Mouse (Mus musculus) forebrain, embryonic 16.5 days (tissue): ENCODE measurements around the gene H2afy2. TPM values are rescaled to one million over a fixed set of nuclear protein-coding genes. Genes with fewer than 3 reads are reported as not detected.

Source experiments
- ATAC-seq: fragments of 200-750 bp; cut with Nextera tagmentation; 2 replicates; pipeline ENCODE4 v1.8.0; 2017; ENCODE audit warnings: mild to moderate bottlenecking, moderate library complexity
- H3K27ac ChIP-seq: fragments of 300-500 bp; sonication (generic); 2 replicates; pipeline ENCODE4 v1.5.1; 2014; ENCODE audit warnings: low read length, control low read depth
- H3K27me3 ChIP-seq: fragments of 300-500 bp; sonication (generic); replicated peaks from 2 replicates; pipeline ENCODE4 v1.6.1; 2014; ENCODE audit warnings: low read length; ENCODE audit not compliant: control insufficient read depth, insufficient read depth
- H3K36me3 ChIP-seq: fragments of 300-500 bp; sonication (generic); 2 replicates; pipeline ENCODE4 v1.6.1; 2014; ENCODE audit not compliant: control insufficient read depth, insufficient read depth
- H3K4me1 ChIP-seq: fragments of 300-500 bp; sonication (generic); replicated peaks from 2 replicates; pipeline ENCODE4 v1.6.1; 2014; ENCODE audit warnings: low read length; ENCODE audit not compliant: control insufficient read depth, insufficient read depth
- H3K4me2 ChIP-seq: fragments of 300-500 bp; sonication (generic); 2 replicates; pipeline ENCODE4 v1.6.1; 2014; ENCODE audit warnings: mild to moderate bottlenecking, low read length, control low read depth
- H3K4me3 ChIP-seq: fragments of 300-500 bp; sonication (generic); replicated peaks from 2 replicates; pipeline ENCODE4 v1.5.1; 2014; ENCODE audit warnings: mild to moderate bottlenecking, low read length, control low read depth
- H3K9ac ChIP-seq: fragments of 300-500 bp; sonication (generic); replicated peaks from 2 replicates; pipeline ENCODE4 v1.6.1; 2014; ENCODE audit warnings: low read depth, low read length, control low read depth
- H3K9me3 ChIP-seq: fragments of 300-500 bp; sonication (generic); 2 replicates; pipeline ENCODE4 v1.6.1; 2016; ENCODE audit warnings: low read length; ENCODE audit not compliant: control insufficient read depth
- WGBS: fragments of 180-500 bp; shearing (Covaris S2); extraction: QIAGEN DNeasy Blood & Tissue Kit; methylation state at CpG from one replicate; pipeline ENCODE4 v1.1.7; 2014; 5-methylcytosine and 5-hydroxymethylcytosine counted together
- polyA plus RNA-seq: library from polyadenylated mRNA; unstranded; fragments of >200 nt; fragmentation: Nextera tagmentation; extraction: Ambion mirVana; gene quantifications from 2 replicates; pipeline ENCODE4 v1.2.1, GENCODE M21; 2015

H2afy2 gene
- polyA plus RNA-seq, 1 experiment from 2014 or later = 301 TPM

DNA sequence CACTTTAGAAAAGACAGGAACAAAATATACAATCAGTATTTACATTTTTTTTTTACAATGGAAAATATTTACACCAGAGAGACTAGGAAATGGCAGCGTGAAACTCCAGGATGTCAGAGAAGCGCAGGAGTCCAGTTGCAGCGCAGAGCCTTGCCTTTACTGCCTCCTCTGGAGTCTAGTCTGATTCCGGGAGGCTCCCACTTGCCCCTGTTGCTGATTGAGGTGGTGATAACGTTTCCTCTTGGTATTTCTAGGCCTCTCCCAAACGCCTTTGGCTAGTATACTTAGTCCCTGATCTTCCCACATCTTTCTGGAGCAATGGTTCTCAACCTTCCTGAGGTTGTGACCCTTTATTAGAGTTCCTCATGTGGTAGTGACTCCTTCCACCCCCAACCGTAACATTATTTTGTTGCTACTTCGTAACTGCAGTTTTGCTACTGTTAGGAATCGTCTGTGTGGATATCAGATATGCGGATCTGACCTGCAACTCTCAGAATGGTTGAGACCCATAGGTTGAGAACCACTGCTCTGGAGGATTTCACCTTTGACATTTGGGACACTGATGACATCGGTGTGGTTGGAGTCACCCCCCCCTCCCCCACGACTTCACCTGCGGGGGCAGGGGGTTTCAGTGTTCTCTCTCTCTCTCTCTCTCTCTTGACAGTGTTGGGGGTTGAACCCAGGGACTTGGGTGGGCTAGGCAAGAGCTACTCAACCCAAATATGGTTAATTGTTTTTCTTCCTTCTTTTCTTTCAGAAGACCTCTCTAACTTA lies 42.2 kb upstream of the H2afy2 start:
- H3K27ac ChIP-seq = no peak overlapping the region
- no peak for ATAC-seq
- no peaks in the 10 kb centered on the region for H3K27me3 ChIP-seq
- H3K36me3 ChIP-seq = no peaks in the 10 kb centered on the region
- no peak overlapping the region for H3K9ac ChIP-seq
- no peak overlapping the region for H3K4me3 ChIP-seq
- no peak overlapping the region for H3K4me2 ChIP-seq
- 83% methylated on average over 13 of the region's 13 CpGs for WGBS
- no peaks in the 10 kb centered on the region for H3K9me3 ChIP-seq
- H3K4me1 ChIP-seq = 0 out of 2 replicates have a peak, but pooled peaks cover 3% of the 10 kb centered on the region

DNA sequence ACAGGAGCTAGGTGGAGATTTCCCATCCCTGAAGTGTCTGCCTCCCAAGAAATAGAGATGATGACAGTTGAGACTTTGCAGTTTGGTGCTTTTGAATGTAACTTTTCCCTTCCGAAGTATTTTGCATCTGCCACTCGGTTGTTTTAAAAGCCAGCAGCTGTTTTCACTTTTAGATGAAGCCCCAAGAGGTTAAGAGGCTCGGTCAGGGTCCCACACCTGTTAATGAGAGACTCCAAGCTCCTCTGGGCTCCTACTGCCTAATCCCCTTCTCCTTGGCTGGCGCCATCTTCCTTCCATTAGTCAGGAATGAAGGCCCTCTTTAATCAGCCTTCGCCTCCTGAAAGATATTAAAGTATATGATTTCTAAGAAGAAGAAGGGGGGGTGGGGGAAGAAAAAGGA lies 41.6 kb upstream of the H2afy2 start:
- WGBS = 53% methylated on average over 5 of the region's 5 CpGs
- H3K4me2 ChIP-seq = no peak overlapping the region
- ATAC-seq = no peak
- H3K36me3 ChIP-seq = no peaks in the 10 kb centered on the region
- H3K27me3 ChIP-seq = no peaks in the 10 kb centered on the region
- no peak overlapping the region for H3K9ac ChIP-seq
- H3K9me3 ChIP-seq = no peaks in the 10 kb centered on the region
- H3K27ac ChIP-seq = no peak overlapping the region
- no peak overlapping the region for H3K4me3 ChIP-seq
- H3K4me1 ChIP-seq = 0 out of 2 replicates have a peak, but pooled peaks cover 3% of the 10 kb centered on the region

DNA sequence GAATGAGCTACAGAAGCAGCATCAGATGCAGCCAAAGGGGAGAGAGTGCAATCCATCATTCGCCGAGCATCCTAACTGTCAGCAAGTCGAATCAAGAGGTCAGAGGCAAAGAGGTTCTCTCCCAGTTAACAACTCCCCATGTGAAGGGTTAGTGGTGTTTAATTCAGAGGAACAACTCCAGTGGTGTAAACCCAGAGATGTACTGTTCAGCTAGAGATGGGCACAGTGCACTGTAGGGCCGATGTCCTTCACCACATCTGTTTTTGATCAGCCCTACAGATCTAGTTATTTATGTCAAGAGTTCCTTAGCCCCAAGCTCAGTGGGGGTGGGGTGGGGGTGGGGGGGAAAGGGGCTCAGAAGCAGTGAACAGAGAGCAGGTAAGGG lies 39.8 kb upstream of the H2afy2 start:
- H3K4me2 ChIP-seq = no peak overlapping the region
- H3K4me1 ChIP-seq = 0 out of 2 replicates have a peak, but pooled peaks cover 3% of the 10 kb centered on the region
- H3K36me3 ChIP-seq = no peaks in the 10 kb centered on the region
- 84% methylated on average over 4 of the region's 4 CpGs for WGBS
- H3K27me3 ChIP-seq = no peaks in the 10 kb centered on the region
- no peak overlapping the region for H3K27ac ChIP-seq
- no peak overlapping the region for H3K4me3 ChIP-seq
- H3K9ac ChIP-seq = no peak overlapping the region
- ATAC-seq = no peak
- no peaks in the 10 kb centered on the region for H3K9me3 ChIP-seq

DNA sequence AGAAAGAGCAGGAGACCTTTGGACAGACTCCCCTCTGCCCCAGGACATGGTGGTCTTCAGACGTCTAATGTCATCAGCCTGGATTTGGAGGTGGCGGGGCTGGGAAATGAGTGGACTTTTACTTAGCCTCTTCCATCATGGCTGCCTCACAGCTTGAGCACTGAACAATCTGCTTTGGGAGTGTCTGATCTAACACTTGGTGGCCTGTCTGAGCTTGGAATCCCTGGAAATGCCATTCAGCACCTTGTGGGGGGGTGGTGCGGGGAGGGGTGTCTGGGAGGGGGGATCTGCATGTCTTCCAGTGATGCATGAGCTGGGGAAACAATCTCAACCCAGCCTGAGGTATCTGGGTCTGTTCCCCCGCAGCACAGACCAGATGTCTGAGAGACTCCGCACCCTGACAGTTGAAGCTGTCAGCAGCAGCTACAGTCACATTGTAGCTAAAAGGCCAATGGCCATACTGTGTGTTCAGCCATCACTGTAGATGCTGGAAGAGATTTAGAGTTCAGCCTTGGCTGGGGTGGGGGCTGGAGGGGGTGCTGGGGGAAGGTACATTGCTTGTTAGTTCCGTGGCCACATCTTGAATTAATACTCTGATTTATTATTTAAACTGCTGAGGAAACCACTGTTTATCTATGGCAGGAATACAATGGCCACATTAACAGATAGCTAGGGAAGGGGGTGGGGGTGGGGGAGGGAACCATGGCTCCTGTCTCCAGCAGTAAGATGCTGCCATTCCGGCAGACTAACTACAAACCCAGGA lies 39.2 kb upstream of the H2afy2 start:
- Histone ChIP-seq H3K27me3 (no peaks in the 10 kb centered on the region), H3K36me3 (no peaks in the 10 kb centered on the region), H3K4me2 (no peak overlapping the region), H3K9ac (no peak overlapping the region), H3K27ac (no peak overlapping the region), H3K4me3 (no peak overlapping the region), H3K9me3 (no peaks in the 10 kb centered on the region), H3K4me1 (0 out of 2 replicates have a peak, but pooled peaks cover 3% of the 10 kb centered on the region)
- 78% methylated on average over 7 of the region's 7 CpGs for WGBS
- no peak for ATAC-seq

DNA sequence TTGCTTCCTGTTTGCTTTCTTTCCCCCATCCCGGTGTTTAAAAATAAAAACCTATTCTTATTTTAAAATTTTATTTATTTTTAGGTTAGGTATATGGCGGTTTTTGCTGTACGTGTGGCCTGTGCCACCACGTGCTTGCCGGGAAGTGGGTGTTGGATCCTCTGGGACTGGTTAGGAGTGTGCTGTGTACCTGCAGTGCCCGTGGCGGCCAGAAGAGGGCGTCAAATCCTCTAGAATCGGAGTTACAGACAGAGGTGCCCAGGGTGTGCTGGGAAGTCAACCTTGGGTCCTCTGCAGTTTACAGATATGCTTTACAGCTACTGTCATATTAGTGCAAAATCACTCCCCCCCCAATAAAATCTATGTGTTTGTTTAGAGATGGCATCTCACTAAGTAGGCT lies 36.1 kb upstream of the H2afy2 start:
- Histone ChIP-seq H3K27me3 (no peaks in the 10 kb centered on the region), H3K4me2 (no peak overlapping the region), H3K9ac (no peak overlapping the region), H3K9me3 (no peaks in the 10 kb centered on the region), H3K36me3 (no peaks in the 10 kb centered on the region), H3K4me3 (no peak overlapping the region), H3K27ac (no peak overlapping the region), H3K4me1 (no peaks in the 10 kb centered on the region)
- WGBS = 62% methylated on average over 9 of the region's 9 CpGs
- no peak for ATAC-seq

- no peak overlapping the region for H3K9ac ChIP-seq
- no peaks in the 10 kb centered on the region for H3K27me3 ChIP-seq
- no peak overlapping the region for H3K4me3 ChIP-seq
- 67% methylated on average over 5 of the region's 5 CpGs for WGBS
- no peak for ATAC-seq
- no peaks in the 10 kb centered on the region for H3K36me3 ChIP-seq
- H3K4me1 ChIP-seq = no peaks in the 10 kb centered on the region
- H3K4me2 ChIP-seq = no peak overlapping the region
- H3K9me3 ChIP-seq = no peaks in the 10 kb centered on the region
- H3K27ac ChIP-seq = no peak overlapping the region
Measured at GRCm38 (mm10) chr10:61811987-61812386, 28.0 kb upstream of the H2afy2 start.

- Histone ChIP-seq H3K9ac (no peak overlapping the region), H3K4me3 (no peak overlapping the region), H3K27me3 (no peaks in the 10 kb centered on the region), H3K4me2 (no peak overlapping the region; the same call in 1 of the 2 replicates), H3K27ac (no peak overlapping the region), H3K36me3 (no peaks in the 10 kb centered on the region), H3K9me3 (peaks cover 5% of the 10 kb centered on the region; the same call in 1 of the 2 replicates), H3K4me1 (0 out of 2 replicates have a peak, but pooled peaks cover 4% of the 10 kb centered on the region)
- peak; percentile 77 for ATAC-seq
- WGBS = 58% methylated on average over 15 of the region's 15 CpGs
Measured at GRCm38 (mm10) chr10:61798133-61798576, 14.2 kb upstream of the H2afy2 start.

DNA sequence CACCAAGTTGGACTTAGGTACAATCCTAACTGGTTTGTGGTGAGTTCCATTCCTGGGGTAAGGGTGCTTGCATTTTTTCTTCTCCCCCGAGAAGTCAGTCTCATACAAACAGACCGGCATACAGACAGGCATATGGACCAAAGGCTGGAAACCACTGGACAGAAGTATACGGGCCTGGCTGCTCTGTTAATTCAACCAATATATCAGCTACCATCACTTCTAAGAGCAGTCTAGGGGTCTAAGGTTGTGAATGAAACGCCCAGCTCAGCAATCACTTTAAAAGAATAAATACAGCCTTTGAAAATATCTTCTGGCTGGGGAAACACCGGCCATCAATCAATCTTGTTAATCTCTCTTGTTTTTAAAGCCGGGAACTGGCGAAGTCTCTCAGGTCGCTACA lies 11.5 kb upstream of the H2afy2 start:
- Histone ChIP-seq H3K27ac (no peak overlapping the region), H3K9me3 (peaks cover 2% of the 10 kb centered on the region; the same call in 1 of the 2 replicates), H3K4me3 (no peak overlapping the region), H3K4me2 (no peak overlapping the region), H3K4me1 (0 out of 2 replicates have a peak, but pooled peaks cover 4% of the 10 kb centered on the region), H3K36me3 (no peaks in the 10 kb centered on the region), H3K9ac (no peak overlapping the region), H3K27me3 (no peaks in the 10 kb centered on the region)
- 21% methylated on average over 8 of the region's 8 CpGs for WGBS
- no peak for ATAC-seq

GRCm38 (mm10) chr10:61794971-61795370 lies 11.0 kb upstream of the H2afy2 start:
- Histone ChIP-seq H3K4me3 (no peak overlapping the region), H3K27ac (no peak overlapping the region), H3K27me3 (no peaks in the 10 kb centered on the region), H3K4me1 (0 out of 2 replicates have a peak, but pooled peaks cover 4% of the 10 kb centered on the region), H3K36me3 (no peaks in the 10 kb centered on the region), H3K9me3 (no peaks in the 10 kb centered on the region), H3K9ac (no peak overlapping the region), H3K4me2 (no peak overlapping the region)
- ATAC-seq = no peak
- 67% methylated on average over 10 of the region's 10 CpGs for WGBS
